Mouse (Mus musculus): ENCODE data around the gene U90926. TPM values are rescaled to one million over a fixed set of nuclear protein-coding genes. Genes with fewer than 3 reads are reported as not detected.

Gene U90926
- polyA plus RNA-seq, 1 experiment from 2014 or later = not detected

Other genes starting within 250 kb of the U90926 start
- 0.43 and 0.65 TPM in 2 replicates for gene Odaph, start 227.9 kb downstream of the U90926 start, polyA plus RNA-seq (2015; fragmentation: Nextera tagmentation; extraction: Ambion mirVana)
- 19.7 and 24.9 TPM in 2 replicates for gene Cdkl2, start 171.5 kb downstream of the U90926 start, polyA plus RNA-seq (2015; fragmentation: Nextera tagmentation; extraction: Ambion mirVana)
- 333 and 334 TPM in 2 replicates for gene G3bp2, start 131.7 kb downstream of the U90926 start, polyA plus RNA-seq (2015; fragmentation: Nextera tagmentation; extraction: Ambion mirVana)
- gene Uso1, start 77.5 kb downstream of the U90926 start, polyA plus RNA-seq (2015; fragmentation: Nextera tagmentation; extraction: Ambion mirVana) = 35.7 and 40.1 TPM in 2 replicates
- 0.62 and 0.68 TPM in 2 replicates for gene Ppef2, start 40.9 kb upstream of the U90926 start, polyA plus RNA-seq (2015; fragmentation: Nextera tagmentation; extraction: Ambion mirVana)
- gene Naaa, start 62.8 kb upstream of the U90926 start, polyA plus RNA-seq (2015; fragmentation: Nextera tagmentation; extraction: Ambion mirVana) = 23.8 and 28.5 TPM in 2 replicates
- 27.0 and 27.1 TPM in 2 replicates for gene Sdad1, start 95.1 kb upstream of the U90926 start, polyA plus RNA-seq (2015; fragmentation: Nextera tagmentation; extraction: Ambion mirVana)
- not detected in 2 replicates for gene Cxcl9, start 112.7 kb upstream of the U90926 start, polyA plus RNA-seq (2015; fragmentation: Nextera tagmentation; extraction: Ambion mirVana)
- 6.4 and 6.7 TPM in 2 replicates for gene Art3, start 116.4 kb upstream of the U90926 start, polyA plus RNA-seq (2015; fragmentation: Nextera tagmentation; extraction: Ambion mirVana)
- gene Cxcl10, start 133.5 kb upstream of the U90926 start, polyA plus RNA-seq (2015; fragmentation: Nextera tagmentation; extraction: Ambion mirVana) = 0.22 and 0.43 TPM in 2 replicates
- gene Nup54, start 219.8 kb upstream of the U90926 start, polyA plus RNA-seq (2015; fragmentation: Nextera tagmentation; extraction: Ambion mirVana) = 56.4 and 58.3 TPM in 2 replicates

All from hindbrain, embryonic 16.5 days (tissue).